Mouse (Mus musculus) frontal cortex, postnatal 14 days (tissue): ENCODE measurements around the gene Actrt3.
"Not testable (repeated sequence)": the region's sequence is repeated elsewhere in the genome, so short reads cannot be mapped to it uniquely, and the experiment has no call there.

Experiments
- DNase-seq, 2 experiments: peaks; one replicate each; pipeline ENCODE4 v3.0.0; 2022; ENCODE audit warnings: low spot score in 2 of 2

Gene Actrt3

DNA sequence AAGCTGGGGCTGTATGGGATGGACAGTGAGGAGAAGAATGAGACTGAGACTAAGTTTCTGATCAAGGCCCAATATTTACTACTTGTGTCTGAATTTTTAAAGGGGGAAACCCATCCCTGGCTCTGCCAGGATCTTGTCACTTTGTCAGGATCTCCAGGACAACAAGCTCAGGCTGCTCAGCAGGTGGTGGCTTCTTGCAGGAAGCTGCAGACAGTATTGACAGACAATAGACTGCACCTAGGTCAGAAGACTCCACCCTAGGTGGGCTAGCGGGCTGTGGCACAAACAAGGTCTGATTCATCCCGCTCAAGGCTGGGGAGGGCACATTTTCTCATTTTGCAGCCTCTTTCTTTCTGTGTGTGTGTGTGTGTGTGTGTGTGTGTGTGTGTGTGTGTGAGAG, 26.2 kb downstream of the Actrt3 start:
- DNase-seq, result no peak

DNA sequence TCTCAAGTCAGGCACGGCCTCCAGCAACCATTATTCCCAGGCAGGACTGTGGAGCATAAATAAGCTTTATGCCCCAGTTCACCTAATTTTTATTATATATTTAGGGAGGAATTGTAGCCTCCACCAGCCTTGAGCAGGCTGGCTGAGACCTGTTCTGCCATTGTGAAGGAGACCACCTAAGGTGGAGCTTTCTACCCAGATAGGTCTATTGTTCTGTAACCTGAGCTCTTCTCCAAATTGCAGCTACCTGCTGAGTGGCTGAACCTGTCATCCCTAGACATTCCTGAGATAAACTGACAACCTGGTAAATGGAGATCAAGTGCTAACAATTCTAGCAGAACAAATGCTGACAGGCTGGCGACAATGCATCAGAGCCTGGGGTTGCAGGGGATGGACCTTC, 33.4 kb downstream of the Actrt3 start:
- DNase-seq, result not testable (repeated sequence)

DNA sequence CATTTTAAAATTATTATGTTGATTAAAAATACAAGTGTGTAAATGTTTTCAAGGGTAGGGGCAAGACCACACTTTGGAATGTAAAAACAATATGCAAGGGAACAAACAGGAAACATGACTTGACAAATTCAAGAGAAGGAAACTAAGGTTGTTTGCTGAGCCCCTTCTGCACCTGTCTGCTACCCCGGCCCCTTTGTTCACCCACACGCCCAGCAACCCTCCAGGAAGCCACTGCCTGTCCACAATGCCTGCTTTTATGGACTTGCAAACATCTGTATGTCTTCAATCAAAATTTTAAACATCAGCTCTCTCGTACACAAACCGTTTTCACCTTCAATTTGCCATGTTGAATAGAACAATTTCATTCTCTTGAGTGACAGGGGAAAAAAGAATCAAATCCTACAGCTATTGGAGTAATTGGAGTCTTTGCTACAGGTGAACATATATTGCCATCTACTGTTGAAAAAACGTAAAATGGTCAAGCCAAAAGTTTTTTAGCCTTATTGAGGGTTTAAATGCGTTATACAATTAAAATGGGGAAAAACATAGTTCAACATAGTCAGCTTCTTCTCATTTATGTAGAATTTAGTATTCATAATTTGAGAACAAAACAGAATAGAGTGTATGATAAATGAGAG, 38.9 kb downstream of the Actrt3 start:
- no peak for DNase-seq

DNA sequence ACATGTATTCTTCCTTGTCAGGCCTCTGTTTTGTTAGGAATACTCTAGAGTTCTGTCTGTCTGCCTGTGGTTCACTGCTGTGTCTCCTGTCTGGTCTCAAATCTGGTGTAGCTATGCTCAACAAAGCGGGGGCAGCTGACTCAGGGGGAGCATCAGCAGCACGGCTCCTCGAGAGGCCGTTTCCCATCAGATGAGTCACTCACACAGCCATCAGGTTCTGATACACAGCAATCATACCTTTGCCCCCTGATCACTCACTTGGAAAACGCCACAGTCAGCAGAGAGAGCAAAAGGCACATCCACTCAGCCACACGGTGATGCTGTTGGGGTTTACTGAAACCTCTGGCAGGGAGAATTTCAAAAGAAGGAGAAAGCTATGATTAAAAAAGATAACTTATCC, 46.0 kb downstream of the Actrt3 start:
- no peak for DNase-seq

DNA sequence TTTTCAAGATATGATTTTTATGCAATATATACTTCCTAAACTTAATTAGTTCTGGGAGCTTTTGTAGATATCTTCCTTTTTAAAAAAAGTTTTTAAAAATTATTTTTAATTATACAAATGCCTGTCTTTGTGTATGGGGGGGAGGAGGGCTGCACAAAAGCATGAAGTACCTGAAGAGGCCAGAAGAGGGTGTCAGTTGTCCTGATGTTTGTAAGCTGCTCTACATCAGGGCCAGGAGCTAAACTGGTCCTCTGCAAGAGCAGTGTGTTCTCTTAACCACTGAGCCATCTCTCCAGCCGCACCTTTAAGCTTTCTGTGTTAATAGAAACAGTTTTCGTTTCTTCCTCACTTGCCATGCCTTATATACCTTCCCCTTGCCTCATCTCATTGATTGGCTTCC, 49.5 kb downstream of the Actrt3 start:
- DNase-seq, result no peak

DNA sequence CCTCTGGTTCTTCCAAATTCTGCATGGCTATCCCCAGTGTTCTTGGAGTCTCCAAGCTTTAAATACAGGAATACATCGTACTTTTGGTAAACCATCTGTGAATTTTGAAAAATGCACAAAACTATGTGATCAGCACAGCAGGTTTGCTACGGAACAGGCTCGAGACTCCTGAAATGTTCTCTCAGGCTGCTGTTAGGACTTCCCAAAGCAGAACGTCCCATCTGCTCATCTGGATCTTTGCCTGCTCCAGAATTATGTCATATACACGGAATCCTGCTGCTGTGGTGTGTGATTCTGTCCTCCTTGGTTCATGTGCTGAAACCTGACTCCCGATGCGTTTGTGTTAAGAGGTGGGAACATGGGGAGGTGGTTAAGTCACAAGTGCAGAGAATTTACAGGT, 50.8 kb downstream of the Actrt3 start:
- DNase-seq, result no peak

DNA sequence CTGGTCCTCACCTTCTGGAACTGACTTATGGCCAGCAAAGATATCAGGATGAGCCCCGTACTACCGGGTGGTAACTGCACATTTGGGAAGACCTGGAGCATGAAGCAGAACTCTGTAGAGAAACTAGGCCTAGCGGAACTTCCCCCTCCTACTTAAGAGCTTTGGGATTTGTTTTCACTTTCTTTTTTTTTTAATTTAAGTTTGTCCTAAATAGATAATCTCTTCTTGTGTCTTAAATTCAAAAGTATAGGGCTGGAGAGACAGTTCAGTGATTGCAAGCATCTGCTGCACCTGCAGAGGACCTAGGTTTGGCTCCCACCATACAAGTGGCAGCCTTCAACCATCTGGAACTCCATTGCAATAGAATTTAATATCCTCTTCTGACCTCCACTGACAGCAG, 51.8 kb downstream of the Actrt3 start, which contains the start of gene Mecom:
Gene Mecom, minus strand, starts transcription at position 101 of the 400 bp plus-strand sequence.
- no peak for DNase-seq
